Mouse (Mus musculus) bone marrow macrophage, adult 2 months (primary cell): ENCODE data around the gene Arid5b. TPM values are rescaled to one million over a fixed set of nuclear protein-coding genes. Genes with fewer than 3 reads are reported as not detected.

Experiments used
- H3K27ac ChIP-seq: 2 replicates; pipeline ENCODE4 v1.5.1; 2012; ENCODE audit warnings: low read depth, low read length; ENCODE audit not compliant: insufficient read depth
- H3K4me1 ChIP-seq: 2 replicates; pipeline ENCODE4 v1.6.1; 2012; ENCODE audit warnings: low read length; ENCODE audit not compliant: control insufficient read depth, insufficient read depth
- H3K4me3 ChIP-seq: 2 replicates; pipeline ENCODE4 v1.5.1; 2012; ENCODE audit warnings: mild to moderate bottlenecking, low read length, moderate library complexity; ENCODE audit not compliant: insufficient read depth
- CTCF ChIP-seq: IDR thresholded peaks from 2 replicates; pipeline ENCODE4 v1.5.1; 2012; ENCODE audit warnings: low read depth, mild to moderate bottlenecking, low read length, moderate library complexity
- POLR2A ChIP-seq: IDR thresholded peaks from 2 replicates; pipeline ENCODE4 v1.6.1; 2012; ENCODE audit warnings: mild to moderate bottlenecking, low read depth, low read length, borderline replicate concordance
- polyA plus RNA-seq: library from polyadenylated mRNA; stranded (reverse); fragments of >200 nt; gene quantifications from 2 replicates; pipeline ENCODE4 v1.2.4, GENCODE M21; 2012; ENCODE audit not compliant: missing spikeins, insufficient read depth, insufficient read length

The Arid5b gene
- polyA plus RNA-seq, 1 experiment = 26.5 TPM

DNA sequence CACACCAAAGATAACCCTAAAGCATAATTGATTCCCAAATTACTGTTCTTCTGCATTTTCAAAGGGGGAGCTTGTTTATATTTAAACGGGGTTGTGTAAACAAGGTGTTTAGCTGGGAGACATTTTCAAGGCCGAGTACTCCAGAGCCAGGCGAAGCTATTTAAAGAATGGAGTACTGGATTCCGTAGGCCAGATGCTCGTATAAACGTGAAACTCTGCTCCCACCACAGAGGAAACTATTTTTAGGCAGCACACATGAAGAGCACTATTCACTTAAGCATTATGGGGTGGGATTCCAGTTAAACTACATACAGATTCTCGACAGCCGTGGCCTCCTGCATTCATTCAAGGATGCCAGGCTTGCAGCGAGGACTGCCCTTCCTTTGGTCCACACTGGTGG is 59.2 kb downstream of the Arid5b start:
- no peak for TF ChIP-seq POLR2A
- no peak for TF ChIP-seq CTCF
- Histone ChIP-seq H3K4me3 (no peak overlapping the region), H3K27ac (no peak overlapping the region), H3K4me1 (peaks cover 23% of the 10 kb centered on the region)

DNA sequence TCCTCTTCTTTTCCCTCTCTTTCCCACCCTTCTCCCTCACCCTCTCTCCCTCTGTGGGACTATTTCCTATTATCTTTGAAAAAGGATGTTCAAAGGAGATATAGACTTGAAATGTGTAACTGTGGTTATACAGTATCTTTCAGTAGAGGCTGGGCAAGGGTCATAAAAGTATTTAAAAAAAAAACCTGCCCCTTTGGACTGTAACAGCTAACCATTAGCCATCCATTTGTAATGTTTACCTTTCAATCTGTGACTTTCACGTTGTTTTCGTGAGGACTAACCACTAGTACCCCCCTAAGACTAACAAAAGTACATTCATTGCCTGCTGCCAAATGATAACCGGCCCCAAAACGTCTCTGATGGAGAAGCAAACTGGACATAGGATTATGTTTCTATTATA is 59.9 kb downstream of the Arid5b start:
- H3K27ac ChIP-seq = no peak overlapping the region
- H3K4me3 ChIP-seq = no peak overlapping the region

DNA sequence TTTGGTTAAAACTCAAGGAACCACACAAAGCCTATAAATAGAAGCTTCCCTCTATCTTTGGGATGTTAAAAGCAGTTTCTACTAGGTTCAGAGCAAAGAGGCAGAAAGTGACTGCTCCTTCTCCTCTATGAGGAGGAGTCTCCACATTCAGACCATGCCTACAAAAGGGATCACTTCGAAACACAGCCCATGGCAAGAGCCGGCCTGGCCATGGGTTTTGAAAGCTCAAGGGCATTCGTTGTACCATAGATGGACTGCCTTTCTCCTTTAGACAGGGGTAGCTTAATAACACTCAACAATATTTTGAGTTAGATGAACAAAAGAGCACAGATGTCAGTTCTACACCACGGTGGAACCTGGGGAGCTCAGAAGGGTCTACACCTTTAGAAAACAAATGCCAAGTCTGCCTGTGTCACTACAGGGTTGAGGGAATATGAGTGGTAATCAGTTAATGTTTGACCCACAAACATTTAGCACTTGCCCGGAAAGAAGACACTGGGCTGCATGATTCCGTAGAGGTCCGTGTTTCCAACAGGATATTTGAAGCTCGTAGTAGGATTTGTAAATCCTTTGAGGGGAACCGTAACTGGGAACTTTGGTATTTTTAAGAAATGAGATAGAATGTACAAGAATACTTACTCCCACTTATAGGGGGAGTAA is 63.6 kb downstream of the Arid5b start:
- Histone ChIP-seq H3K4me1 (peaks cover 4% of the 10 kb centered on the region; the same call in 1 of the 2 replicates), H3K27ac (no peak overlapping the region), H3K4me3 (no peak overlapping the region)
- TF ChIP-seq POLR2A (no peak), CTCF (no peak)

More for the DNA sequence above, 59.9 kb downstream of the Arid5b start:
- peaks cover 23% of the 10 kb centered on the region for H3K4me1 ChIP-seq
- TF ChIP-seq POLR2A (no peak), CTCF (no peak)

DNA sequence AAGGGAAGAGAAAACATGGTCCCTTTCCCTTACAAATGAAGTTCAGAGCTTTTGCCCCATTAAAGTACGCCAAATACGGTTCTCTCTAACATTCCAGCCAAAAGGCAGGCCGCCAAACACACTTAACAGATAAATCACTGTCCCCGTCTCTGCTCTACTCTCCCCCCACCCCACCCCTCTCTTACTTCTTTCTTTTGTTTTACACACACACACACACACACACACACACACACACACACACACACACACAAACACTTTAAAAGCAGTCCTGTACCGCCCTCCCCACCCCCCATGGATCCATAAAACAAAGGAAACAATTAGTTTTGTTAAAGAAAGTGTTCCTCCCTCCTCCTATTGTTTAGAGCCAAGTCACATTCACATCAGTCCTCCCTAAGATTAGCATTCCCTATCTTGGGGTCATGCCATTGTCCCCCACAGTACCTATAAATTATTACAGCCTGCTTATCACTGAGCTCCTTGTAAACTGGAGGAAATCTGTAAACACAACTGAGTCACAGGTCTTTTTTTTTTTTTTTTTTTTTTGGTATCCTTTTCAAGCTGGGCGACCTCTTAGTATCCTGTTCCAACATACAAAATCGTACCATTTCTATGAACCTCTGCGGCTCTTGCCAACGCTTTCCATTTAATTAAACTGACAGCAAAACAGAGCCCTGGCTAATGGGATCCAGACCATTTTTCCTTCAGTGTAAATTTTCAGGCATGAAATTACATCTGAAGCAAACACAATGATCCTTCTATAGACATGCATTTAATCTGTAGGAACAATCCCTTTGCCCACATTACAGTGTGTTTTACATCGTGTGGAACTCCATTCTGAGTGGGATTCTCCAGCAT is 66.3 kb downstream of the Arid5b start:
- peaks cover 4% of the 10 kb centered on the region; the same call in 1 of the 2 replicates for H3K4me1 ChIP-seq
- TF ChIP-seq CTCF = no peak
- TF ChIP-seq POLR2A = no peak
- H3K4me3 ChIP-seq = no peak overlapping the region
- no peak overlapping the region for H3K27ac ChIP-seq

DNA sequence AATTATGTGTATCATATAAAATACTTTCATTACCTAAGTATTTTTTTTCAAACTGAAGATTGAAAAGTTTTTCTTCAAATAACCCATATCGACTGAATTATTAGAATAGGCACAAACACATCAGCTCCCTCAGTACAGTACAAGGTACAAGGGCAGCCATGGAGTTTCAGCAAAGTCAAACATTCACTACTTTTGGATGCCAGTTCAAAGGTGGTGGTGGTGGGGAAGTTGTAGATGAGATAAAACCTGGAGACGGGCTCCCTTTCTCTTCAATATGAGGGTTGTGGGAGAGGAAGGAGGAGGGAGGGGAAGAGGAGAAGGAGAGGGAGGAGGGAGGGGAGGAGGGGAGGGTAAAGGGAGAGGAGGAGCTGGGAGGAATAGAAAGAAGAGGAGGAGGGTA is 67.0 kb downstream of the Arid5b start:
- Histone ChIP-seq H3K4me1 (peaks cover 4% of the 10 kb centered on the region; the same call in 1 of the 2 replicates), H3K27ac (no peak overlapping the region), H3K4me3 (no peak overlapping the region)
- TF ChIP-seq CTCF (no peak), POLR2A (no peak)

DNA sequence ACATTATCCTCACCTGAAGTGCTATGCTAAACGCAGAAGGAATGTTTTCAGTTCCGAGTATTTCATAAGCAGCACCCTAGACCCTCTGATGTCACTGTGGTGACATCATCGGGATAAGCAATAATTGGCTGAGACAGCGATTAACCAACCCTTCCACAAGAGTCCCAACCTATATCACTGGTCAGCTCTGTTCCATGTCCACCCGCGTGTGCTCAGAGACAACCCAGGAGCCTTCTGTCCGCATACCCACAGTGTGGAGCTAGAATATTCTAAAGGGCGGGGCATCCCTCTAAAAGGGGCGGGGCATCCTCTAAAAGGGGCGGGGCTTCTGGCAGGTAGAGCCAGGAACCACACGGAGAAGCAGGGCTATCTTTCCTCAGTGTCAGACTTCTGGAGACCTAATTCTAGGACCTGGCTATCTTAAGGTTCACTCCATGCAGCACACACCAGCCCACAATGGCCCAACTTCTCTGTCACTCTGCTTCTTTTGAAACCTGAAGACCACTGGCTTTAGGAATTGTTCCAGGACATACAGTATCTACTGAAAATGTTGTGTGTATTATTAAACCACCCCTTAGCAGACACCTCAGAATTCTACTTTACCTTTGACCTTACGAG is 68.4 kb downstream of the Arid5b start:
- peaks cover 4% of the 10 kb centered on the region; the same call in 1 of the 2 replicates for H3K4me1 ChIP-seq
- TF ChIP-seq CTCF = no peak
- TF ChIP-seq POLR2A = no peak
- H3K4me3 ChIP-seq = no peak overlapping the region
- H3K27ac ChIP-seq = no peak overlapping the region

DNA sequence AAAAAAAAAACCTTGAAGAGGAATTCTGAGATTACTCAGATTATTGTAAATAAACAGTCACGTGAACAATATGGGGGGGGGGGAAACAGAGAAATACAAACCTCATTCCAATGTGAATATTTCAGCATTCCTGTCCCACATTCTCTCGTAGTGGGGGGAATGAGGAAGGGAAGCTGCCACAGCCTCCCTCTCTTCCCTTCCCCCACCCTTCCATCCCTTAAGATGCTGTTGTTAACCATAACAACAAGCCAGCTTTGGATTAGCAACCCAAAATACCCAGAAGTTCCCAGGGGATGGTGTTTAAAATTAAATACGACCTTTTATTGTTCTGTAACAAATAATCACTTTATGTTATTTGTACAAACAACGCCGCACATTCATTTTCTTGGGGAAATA is 69.9 kb downstream of the Arid5b start:
- Histone ChIP-seq H3K4me1 (peaks cover 10% of the 10 kb centered on the region), H3K27ac (no peak overlapping the region), H3K4me3 (no peak overlapping the region)
- no peak for TF ChIP-seq POLR2A
- no peak for TF ChIP-seq CTCF

DNA sequence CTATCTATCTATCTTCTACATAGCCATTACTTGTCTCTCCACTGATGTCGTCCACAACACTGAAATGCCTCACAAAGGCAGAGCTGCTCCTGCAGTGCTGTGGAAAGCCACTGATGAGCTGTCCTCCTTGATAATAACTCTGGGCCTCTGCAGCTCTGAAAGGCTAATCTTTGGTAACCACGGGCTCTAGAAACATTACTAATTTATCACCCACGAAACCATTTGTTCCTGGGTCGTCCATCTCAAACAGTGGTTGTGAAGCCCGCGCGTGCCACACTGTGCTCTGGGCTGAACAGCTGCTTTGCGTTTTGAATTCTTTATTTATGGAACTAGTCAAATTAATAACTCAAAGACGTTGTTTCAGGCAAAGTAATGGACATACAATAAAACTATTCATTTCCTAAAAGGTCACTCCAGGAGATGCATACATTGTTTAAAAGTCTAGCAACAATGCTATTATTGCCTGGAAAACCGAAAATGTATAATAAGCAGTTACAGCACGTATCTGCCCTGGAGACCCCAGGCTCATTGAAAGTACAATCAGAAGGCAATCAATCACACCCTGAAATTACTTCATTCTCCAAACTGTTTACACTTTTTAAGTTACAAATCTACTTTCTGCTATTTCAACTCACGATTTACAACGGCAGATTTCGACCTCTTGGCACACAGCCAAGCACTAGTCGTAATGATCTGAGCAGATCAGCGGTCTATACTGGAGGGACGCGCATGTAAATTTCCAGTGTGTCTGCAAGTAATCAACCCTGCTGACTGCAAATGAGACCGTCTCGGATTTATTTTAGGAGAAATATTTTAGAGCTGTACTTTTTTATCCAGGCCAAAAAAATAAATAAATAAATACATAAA is 70.5 kb downstream of the Arid5b start:
- Histone ChIP-seq H3K4me3 (no peak overlapping the region), H3K27ac (no peak overlapping the region), H3K4me1 (peaks cover 16% of the 10 kb centered on the region)
- TF ChIP-seq POLR2A (no peak), CTCF (no peak)

DNA sequence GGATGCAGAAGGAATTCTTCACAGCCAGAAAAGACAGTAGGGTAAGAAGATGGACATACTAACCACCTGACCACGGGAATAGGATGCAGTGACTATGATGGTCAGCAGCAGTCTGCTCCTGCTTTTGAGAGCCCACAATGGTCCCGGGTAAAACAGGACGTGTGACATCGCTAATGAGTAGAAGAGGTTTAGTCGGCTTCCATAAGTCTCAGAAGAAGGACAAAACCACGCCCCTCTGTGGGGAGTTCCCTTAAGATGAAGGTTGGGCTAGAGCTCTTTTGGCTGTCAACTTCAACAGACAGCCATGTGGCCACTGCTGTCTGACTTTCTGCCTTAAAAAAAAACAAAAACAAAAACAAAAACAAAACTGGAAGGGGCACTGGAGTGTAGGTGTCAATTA is 74.1 kb downstream of the Arid5b start:
- H3K4me3 ChIP-seq = no peak overlapping the region
- no peak for TF ChIP-seq CTCF
- no peak for TF ChIP-seq POLR2A
- H3K27ac ChIP-seq = peak overlapping the region; percentile 52
- peaks cover 16% of the 10 kb centered on the region for H3K4me1 ChIP-seq
